Mouse (Mus musculus) B cell, adult (primary cell): ENCODE results near the gene Taf12. TPM values are rescaled to one million over a fixed set of nuclear protein-coding genes. Genes with fewer than 3 reads are reported as not detected.

Experiments
- total RNA-seq: library from RNA; stranded (reverse); gene quantifications from 4 replicates; pipeline ENCODE4 v1.2.4, GENCODE M21; 2023; ENCODE audit not compliant: inconsistent age

The Taf12 gene
- 34.4 to 42.6 TPM (median 35.9 TPM) in 4 replicates for total RNA-seq

GRCm38 (mm10) chr4:132274156-132274862 is at the start of gene Taf12:
TSS of gene Taf12 (plus strand) at chr4:132274375.

GRCm38 (mm10) chr4:132261514-132262357 is 12.4 kb upstream of the Taf12 start, which contains the start of gene Gmeb1:
TSS of gene Gmeb1 (minus strand) at chr4:132261602.

GRCm38 (mm10) chr4:132302939-132303479 is 28.8 kb downstream of the Taf12 start, which contains the start of gene Rab42:
TSS of gene Rab42 (minus strand) at chr4:132303385.

GRCm38 (mm10) chr4:132329115-132329834 is 55.1 kb downstream of the Taf12 start, which contains the start of gene Trnau1ap:
TSS of gene Trnau1ap (minus strand) at chr4:132329538.

Other genes with a start within 250 kb of the Taf12 start
- 0.29 to 0.30 TPM in 2 of 4 replicates, not detected in the others for gene Gm10300, start 199.7 kb upstream of the Taf12 start, total RNA-seq
- 66.4 to 77.4 TPM (median 73.4 TPM) in 4 replicates for gene Epb41, start 199.1 kb upstream of the Taf12 start, total RNA-seq
- not detected in 4 replicates for gene Oprd1, start 129.9 kb upstream of the Taf12 start, total RNA-seq
- gene Ythdf2, start 62.1 kb upstream of the Taf12 start, total RNA-seq = 79.5 to 88.0 TPM (median 83.0 TPM) in 4 replicates
- gene Gmeb1, start 12.8 kb upstream of the Taf12 start, total RNA-seq = 37.3 to 46.2 TPM (median 38.9 TPM) in 4 replicates
- gene Rab42, start 29.0 kb downstream of the Taf12 start, total RNA-seq = not detected in 4 replicates
- gene Trnau1ap, start 55.2 kb downstream of the Taf12 start, total RNA-seq = 33.5 to 46.1 TPM (median 39.3 TPM) in 4 replicates
- gene Rcc1, start 79.2 kb downstream of the Taf12 start, total RNA-seq = 15.2 to 22.8 TPM (median 17.3 TPM) in 4 replicates
- 25.8 to 31.9 TPM (median 27.9 TPM) in 4 replicates for gene Phactr4, start 148.1 kb downstream of the Taf12 start, total RNA-seq
- 6.0 to 10.6 TPM (median 7.9 TPM) in 4 replicates for gene Med18, start 189.5 kb downstream of the Taf12 start, total RNA-seq
- gene Sesn2, start 236.1 kb downstream of the Taf12 start, total RNA-seq = 11.8 to 14.7 TPM (median 13.5 TPM) in 4 replicates